Mouse (Mus musculus) heart, adult 9 months (tissue): ENCODE measurements around the gene Gtf2ird1.

Experiments
- DNase-seq, 2 experiments: peaks; one replicate each; pipeline ENCODE4 v3.0.0; 2022; ENCODE audit warnings: low spot score in 2 of 2

Gene Gtf2ird1

DNA sequence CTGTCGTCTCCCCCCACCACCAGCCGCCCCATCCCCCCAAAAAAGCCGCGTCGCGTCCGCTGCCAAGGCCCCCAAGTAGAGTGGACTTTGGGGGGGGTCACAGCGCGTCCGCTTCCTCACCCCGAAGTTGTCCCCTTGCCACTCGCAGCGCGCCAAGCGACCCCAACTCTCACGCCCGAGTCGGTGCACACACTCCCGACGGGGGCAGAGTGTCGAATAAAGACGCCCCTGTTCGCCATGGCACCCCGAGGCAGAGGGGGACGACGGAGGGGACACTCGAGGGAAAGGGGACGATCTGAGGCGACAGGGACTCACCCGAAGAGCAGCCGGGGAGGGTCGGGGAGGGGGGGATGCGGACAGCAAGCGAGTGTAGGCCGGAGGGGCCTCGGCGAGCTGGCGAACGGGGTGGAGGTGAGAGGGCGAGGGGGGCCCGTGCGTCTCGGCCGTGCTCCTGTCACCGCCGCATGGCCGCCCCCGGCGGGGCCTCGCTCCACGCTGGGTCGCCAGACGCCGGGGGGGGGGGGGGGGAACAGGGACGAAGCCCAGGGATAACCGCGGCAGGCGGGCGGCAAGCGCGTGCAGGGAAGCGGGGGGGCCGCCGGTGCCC lies 142.3 kb downstream of the Gtf2ird1 start:
- DNase-seq, result peak in 1 of 2 experiments; percentile 50

- DNase-seq, result peak; percentile 95 to 96
Measured at GRCm38 (mm10) chr5:134313451-134314067, 143.0 kb downstream of the Gtf2ird1 start.

- peak; percentile 23 to 32 for DNase-seq
Measured at GRCm38 (mm10) chr5:134312691-134313450, 143.6 kb downstream of the Gtf2ird1 start.

- DNase-seq, result no peak
Measured at GRCm38 (mm10) chr5:134311894-134312411, 144.6 kb downstream of the Gtf2ird1 start.

GRCm38 (mm10) chr5:134310201-134310600 lies 146.3 kb downstream of the Gtf2ird1 start:
- no peak for DNase-seq

- DNase-seq, result no peak
Measured at GRCm38 (mm10) chr5:134309345-134309744, 147.2 kb downstream of the Gtf2ird1 start.
